Mouse (Mus musculus): ENCODE measurements around the gene Aox3. TPM values are rescaled to one million over a fixed set of nuclear protein-coding genes. Genes with fewer than 3 reads are reported as not detected.

Gene Aox3
- 0.97 and 1.5 TPM in 2 replicates for polyA plus RNA-seq (2011; ENCODE audit: insufficient read depth, insufficient read length, low read depth, missing spikeins)

GRCm38 (mm10) chr1:58112880-58113279 is at the start of gene Aox3:
Aox3 (plus strand) TSS chr1:58113130.
- Histone ChIP-seq H3K4me1 (ENCODE audit: control insufficient read depth, insufficient read depth, low read length) (no peaks in the 10 kb centered on the region), H3K27ac (ENCODE audit: insufficient read depth, low read length) (no peak within 1 kb of the TSS), H3K4me3 (ENCODE audit: low read depth, low read length) (no peak within 1 kb of the TSS), H3K9ac (ENCODE audit: low read depth, poor library complexity, severe bottlenecking) (no peak within 1 kb of the TSS), H3K9me3 (replicated peaks; ENCODE audit: control insufficient read depth, insufficient read depth, low read length, poor library complexity, severe bottlenecking) (peaks cover 4% of the 10 kb centered on the region; the same call in 1 of the 2 replicates), H3K36me3 (ENCODE audit: control insufficient read depth, insufficient read depth, low read length, poor library complexity, severe bottlenecking) (no peaks in the 10 kb centered on the region), H3K27me3 (ENCODE audit: control insufficient read depth, insufficient read depth, low read length, poor library complexity, severe bottlenecking) (no peaks in the 10 kb centered on the region)
- peak; percentile 84 for TF ChIP-seq CTCF (IDR thresholded peaks at IDR 0.05; ENCODE audit: low read depth, low read length)
- no peak for TF ChIP-seq POLR2A (IDR thresholded peaks at IDR 0.05; ENCODE audit: insufficient read depth, low read length)

DNA sequence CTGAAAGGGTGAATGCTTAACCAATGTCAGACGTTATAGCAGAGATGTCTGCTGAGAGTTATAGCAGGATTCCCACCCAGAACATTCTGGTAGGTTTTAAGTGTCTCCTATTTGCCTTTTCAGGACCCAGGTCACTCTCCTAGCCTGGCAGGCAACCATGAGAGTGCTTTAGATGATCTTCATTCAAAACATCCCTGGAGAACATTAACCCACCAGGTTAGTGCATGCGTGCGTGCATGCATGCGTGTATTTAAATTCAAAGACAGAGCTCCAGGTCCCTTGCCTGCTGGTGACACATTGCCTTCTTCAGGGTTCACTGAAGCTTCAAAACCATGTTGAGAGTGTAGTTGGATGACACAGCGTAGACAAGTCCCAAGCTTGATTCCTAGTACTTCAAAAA is 47.8 kb upstream of the Aox3 start:
- no peak overlapping the region for H3K9ac ChIP-seq (ENCODE audit: low read depth, poor library complexity, severe bottlenecking)
- no peaks in the 10 kb centered on the region for H3K9me3 ChIP-seq (replicated peaks; ENCODE audit: control insufficient read depth, insufficient read depth, low read length, poor library complexity, severe bottlenecking)
- H3K4me3 ChIP-seq (ENCODE audit: low read depth, low read length): no peak overlapping the region
- no peaks in the 10 kb centered on the region for H3K36me3 ChIP-seq (ENCODE audit: control insufficient read depth, insufficient read depth, low read length, poor library complexity, severe bottlenecking)
- H3K4me1 ChIP-seq (ENCODE audit: control insufficient read depth, insufficient read depth, low read length): no peaks in the 10 kb centered on the region
- H3K27ac ChIP-seq (ENCODE audit: insufficient read depth, low read length): no peak overlapping the region
- no peak for TF ChIP-seq EP300 (IDR thresholded peaks at IDR 0.05; ENCODE audit: insufficient read depth, low read depth, low read length)
- TF ChIP-seq POLR2A (IDR thresholded peaks at IDR 0.05; ENCODE audit: insufficient read depth, low read length): no peak
- no peak for TF ChIP-seq CTCF (IDR thresholded peaks at IDR 0.05; ENCODE audit: low read depth, low read length)
- H3K27me3 ChIP-seq (ENCODE audit: control insufficient read depth, insufficient read depth, low read length, poor library complexity, severe bottlenecking): no peaks in the 10 kb centered on the region

DNA sequence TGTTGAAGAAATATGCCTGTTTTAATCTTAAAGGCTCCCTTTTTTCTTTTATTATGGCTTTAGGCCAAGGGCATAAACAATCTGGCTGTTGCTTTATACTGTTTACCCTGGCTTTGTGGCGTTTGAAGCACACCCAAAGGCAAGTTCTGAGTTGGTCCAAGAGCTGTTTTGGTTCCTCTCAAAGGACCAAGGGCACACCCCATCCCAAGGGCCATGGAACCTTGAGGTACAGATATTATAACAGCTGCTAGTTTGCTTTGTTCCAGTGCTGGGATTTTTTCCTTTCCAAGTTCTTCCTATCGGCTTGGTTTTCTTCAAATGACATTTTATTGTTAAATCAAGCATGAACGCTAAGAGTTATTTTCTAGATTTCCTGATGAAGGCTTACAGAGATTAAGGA is 47.3 kb upstream of the Aox3 start:
- no peak overlapping the region for H3K27ac ChIP-seq (ENCODE audit: insufficient read depth, low read length)
- no peak overlapping the region for H3K9ac ChIP-seq (ENCODE audit: low read depth, poor library complexity, severe bottlenecking)
- TF ChIP-seq CTCF (IDR thresholded peaks at IDR 0.05; ENCODE audit: low read depth, low read length) (no peak), POLR2A (IDR thresholded peaks at IDR 0.05; ENCODE audit: insufficient read depth, low read length) (no peak), EP300 (IDR thresholded peaks at IDR 0.05; ENCODE audit: insufficient read depth, low read depth, low read length) (no peak)

DNA sequence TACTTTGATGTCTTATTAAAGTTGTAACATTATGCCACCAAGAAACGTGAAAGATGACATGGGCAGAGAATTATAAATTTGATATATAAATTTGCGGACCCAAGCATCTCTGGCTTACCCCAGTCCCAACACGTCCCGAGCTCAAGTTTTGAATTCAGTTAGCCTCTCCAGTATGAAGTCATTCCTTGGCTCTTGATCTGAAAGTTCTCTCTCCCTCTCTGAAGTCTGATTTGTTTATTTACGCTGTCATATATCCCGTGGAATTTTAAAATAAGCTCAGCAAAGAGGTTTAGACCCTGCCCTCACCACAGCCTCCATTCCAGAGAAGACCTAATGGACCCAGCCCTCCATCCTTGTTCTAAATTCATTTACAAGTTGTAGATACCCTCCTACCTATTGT is 43.7 kb upstream of the Aox3 start:
- no peak overlapping the region for H3K9ac ChIP-seq (ENCODE audit: low read depth, poor library complexity, severe bottlenecking)
- H3K27ac ChIP-seq (ENCODE audit: insufficient read depth, low read length): no peak overlapping the region
- TF ChIP-seq EP300 (IDR thresholded peaks at IDR 0.05; ENCODE audit: insufficient read depth, low read depth, low read length): no peak
- TF ChIP-seq POLR2A (IDR thresholded peaks at IDR 0.05; ENCODE audit: insufficient read depth, low read length): no peak
- no peak for TF ChIP-seq CTCF (IDR thresholded peaks at IDR 0.05; ENCODE audit: low read depth, low read length)
- H3K4me1 ChIP-seq (ENCODE audit: control insufficient read depth, insufficient read depth, low read length): no peaks in the 10 kb centered on the region
- H3K4me3 ChIP-seq (ENCODE audit: low read depth, low read length): no peak overlapping the region
- H3K9me3 ChIP-seq (replicated peaks; ENCODE audit: control insufficient read depth, insufficient read depth, low read length, poor library complexity, severe bottlenecking): no peaks in the 10 kb centered on the region
- H3K36me3 ChIP-seq (ENCODE audit: control insufficient read depth, insufficient read depth, low read length, poor library complexity, severe bottlenecking): no peaks in the 10 kb centered on the region
- no peaks in the 10 kb centered on the region for H3K27me3 ChIP-seq (ENCODE audit: control insufficient read depth, insufficient read depth, low read length, poor library complexity, severe bottlenecking)

More for the DNA sequence above, 47.3 kb upstream of the Aox3 start:
- Histone ChIP-seq H3K4me1 (ENCODE audit: control insufficient read depth, insufficient read depth, low read length) (no peaks in the 10 kb centered on the region), H3K36me3 (ENCODE audit: control insufficient read depth, insufficient read depth, low read length, poor library complexity, severe bottlenecking) (no peaks in the 10 kb centered on the region), H3K27me3 (ENCODE audit: control insufficient read depth, insufficient read depth, low read length, poor library complexity, severe bottlenecking) (no peaks in the 10 kb centered on the region), H3K9me3 (replicated peaks; ENCODE audit: control insufficient read depth, insufficient read depth, low read length, poor library complexity, severe bottlenecking) (no peaks in the 10 kb centered on the region), H3K4me3 (ENCODE audit: low read depth, low read length) (no peak overlapping the region)

- TF ChIP-seq POLR2A (IDR thresholded peaks at IDR 0.05; ENCODE audit: insufficient read depth, low read length) (no peak), CTCF (IDR thresholded peaks at IDR 0.05; ENCODE audit: low read depth, low read length) (no peak), EP300 (IDR thresholded peaks at IDR 0.05; ENCODE audit: insufficient read depth, low read depth, low read length) (no peak)
- H3K36me3 ChIP-seq (ENCODE audit: control insufficient read depth, insufficient read depth, low read length, poor library complexity, severe bottlenecking): no peaks in the 10 kb centered on the region
- no peaks in the 10 kb centered on the region for H3K4me1 ChIP-seq (ENCODE audit: control insufficient read depth, insufficient read depth, low read length)
- no peaks in the 10 kb centered on the region for H3K9me3 ChIP-seq (replicated peaks; ENCODE audit: control insufficient read depth, insufficient read depth, low read length, poor library complexity, severe bottlenecking)
- no peaks in the 10 kb centered on the region for H3K27me3 ChIP-seq (ENCODE audit: control insufficient read depth, insufficient read depth, low read length, poor library complexity, severe bottlenecking)
- no peak overlapping the region for H3K9ac ChIP-seq (ENCODE audit: low read depth, poor library complexity, severe bottlenecking)
- H3K27ac ChIP-seq (ENCODE audit: insufficient read depth, low read length): no peak overlapping the region
- no peak overlapping the region for H3K4me3 ChIP-seq (ENCODE audit: low read depth, low read length)
Measured at GRCm38 (mm10) chr1:58070091-58070490, 42.8 kb upstream of the Aox3 start.

DNA sequence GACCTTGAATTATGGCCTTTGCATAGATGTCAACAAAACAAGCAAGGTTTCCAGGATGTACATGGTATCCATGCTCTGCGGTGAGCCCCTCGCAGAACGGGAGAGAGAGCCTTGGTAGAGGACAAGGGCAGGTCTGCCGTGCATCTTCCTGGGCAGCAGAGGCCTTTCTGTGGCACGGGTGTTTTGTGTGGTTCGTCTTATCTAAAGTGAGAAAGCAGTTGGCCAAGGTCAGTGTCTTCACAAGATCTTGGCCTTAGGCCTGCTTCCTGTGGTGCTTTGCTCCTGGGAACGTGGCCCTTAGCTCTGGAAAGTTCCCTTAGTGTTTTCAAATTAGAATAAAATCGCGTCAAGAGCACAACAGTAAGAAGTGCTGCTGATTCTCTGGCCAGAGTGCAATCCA is 41.9 kb upstream of the Aox3 start:
- no peaks in the 10 kb centered on the region for H3K4me1 ChIP-seq (ENCODE audit: control insufficient read depth, insufficient read depth, low read length)
- no peaks in the 10 kb centered on the region for H3K9me3 ChIP-seq (replicated peaks; ENCODE audit: control insufficient read depth, insufficient read depth, low read length, poor library complexity, severe bottlenecking)
- H3K9ac ChIP-seq (ENCODE audit: low read depth, poor library complexity, severe bottlenecking): no peak overlapping the region
- peaks cover 1% of the 10 kb centered on the region; the same call in 1 of the 2 replicates for H3K27me3 ChIP-seq (ENCODE audit: control insufficient read depth, insufficient read depth, low read length, poor library complexity, severe bottlenecking)
- H3K36me3 ChIP-seq (ENCODE audit: control insufficient read depth, insufficient read depth, low read length, poor library complexity, severe bottlenecking): no peaks in the 10 kb centered on the region
- H3K4me3 ChIP-seq (ENCODE audit: low read depth, low read length): no peak overlapping the region
- no peak overlapping the region for H3K27ac ChIP-seq (ENCODE audit: insufficient read depth, low read length)
- TF ChIP-seq POLR2A (IDR thresholded peaks at IDR 0.05; ENCODE audit: insufficient read depth, low read length) (no peak), CTCF (IDR thresholded peaks at IDR 0.05; ENCODE audit: low read depth, low read length) (no peak), EP300 (IDR thresholded peaks at IDR 0.05; ENCODE audit: insufficient read depth, low read depth, low read length) (no peak)

Measured in ES-Bruce4 (cell line).